26 mouse cellular contexts compared by ENCODE assay signal in genomic region chr13:49237617-49238016, GRCm38 (mm10).
"Had no signal": no experiment of that assay in that cellular context is flagged by ENCODE, and none has a peak within 500 bp of the region (broad histone marks: within the 10 kb centered on the region; RNA-seq: fewer than 3 reads in every experiment).

No protein-coding gene starts in this region.

- H3K4me1 ChIP-seq: embryonic facial prominence, embryonic 12.5 days; embryonic facial prominence, embryonic 15.5 days; forebrain, embryonic 10.5 days; forebrain, embryonic 12.5 days; forebrain, embryonic 13.5 days; forebrain, embryonic 15.5 days had no signal

- H3K4me2 ChIP-seq: embryonic facial prominence, embryonic 12.5 days; embryonic facial prominence, embryonic 15.5 days; forebrain, embryonic 12.5 days; forebrain, embryonic 13.5 days; forebrain, embryonic 15.5 days had no signal

- DNase-seq: cerebellum, adult 2 months; cerebellum, adult 8-10 months; cerebellum, adult 9-10 months; cerebellum, adult 9-11 months; cerebellum, postnatal 14 days; cerebellum, postnatal 36 days; embryo, embryonic 11 days; forebrain, postnatal 0 days; gastrocnemius, adult 2 months; gastrocnemius, postnatal 10 days; gastrocnemius, postnatal 14 days; gastrocnemius, postnatal 25 days; gastrocnemius, postnatal 36 days; heart, adult 11 months; heart, adult 18-20 months; heart, adult 2 months had no signal

- H3K27ac ChIP-seq: embryonic facial prominence, embryonic 12.5 days; embryonic facial prominence, embryonic 15.5 days; forebrain, embryonic 10.5 days; forebrain, embryonic 12.5 days; forebrain, embryonic 13.5 days; forebrain, embryonic 15.5 days; gastrocnemius, adult 2 months; heart, adult 2 months; heart, embryonic 10.5 days had no signal

- ATAC-seq: forebrain, embryonic 13.5 days; forebrain, embryonic 14.5 days; forebrain, embryonic 15.5 days; forebrain, embryonic 16.5 days; forebrain, postnatal 0 days had no signal

- H3K27me3 ChIP-seq: embryonic facial prominence, embryonic 12.5 days; embryonic facial prominence, embryonic 15.5 days; forebrain, embryonic 12.5 days; forebrain, embryonic 13.5 days; forebrain, embryonic 15.5 days had no signal

- H3K9me3 ChIP-seq: embryonic facial prominence, embryonic 12.5 days; embryonic facial prominence, embryonic 15.5 days; forebrain, embryonic 10.5 days; forebrain, embryonic 13.5 days; forebrain, embryonic 15.5 days; heart, embryonic 10.5 days had no signal

- H3K4me3 ChIP-seq: embryonic facial prominence, embryonic 12.5 days; embryonic facial prominence, embryonic 15.5 days; erythroblast, embryonic 14.5 days; forebrain, embryonic 10.5 days; forebrain, embryonic 12.5 days; forebrain, embryonic 13.5 days; forebrain, embryonic 15.5 days; gastrocnemius, adult 2 months; heart, adult 2 months; heart, embryonic 10.5 days had no signal

- H3K9ac ChIP-seq: embryonic facial prominence, embryonic 12.5 days; embryonic facial prominence, embryonic 15.5 days; forebrain, embryonic 12.5 days; forebrain, embryonic 13.5 days; forebrain, embryonic 15.5 days; forebrain, postnatal 0 days had no signal

- H3K36me3 ChIP-seq: embryonic facial prominence, embryonic 12.5 days; embryonic facial prominence, embryonic 15.5 days; forebrain, embryonic 10.5 days; forebrain, embryonic 12.5 days; forebrain, embryonic 15.5 days; heart, embryonic 10.5 days had no signal
